Mouse (Mus musculus) heart, embryonic 14.5 days (tissue): Measurements from ENCODE around the gene Batf. TPM values are rescaled to one million over a fixed set of nuclear protein-coding genes. Genes with fewer than 3 reads are reported as not detected.

Experiments used
- ATAC-seq: fragments of 200-750 bp; cut with Nextera tagmentation; 2 replicates; pipeline ENCODE4 v1.8.0; 2017; ENCODE audit warnings: low read depth, moderate TSS enrichment; ENCODE audit not compliant: insufficient number of reproducible peaks, insufficient read depth, low FRiP score
- H3K27ac ChIP-seq, 2 experiments: fragments of 200-500 bp in 1 of 2; fragments of 300-500 bp in 1 of 2; sonication (generic) in 1 of 2; replicated peaks in 1 of 2; 2 replicates each; pipeline ENCODE4 v1.5.1; 2012 to 2014; ENCODE audit warnings: low read depth in 2 of 2, low read length in 2 of 2, control low read depth in 1 of 2, mild to moderate bottlenecking in 1 of 2, mixed read lengths in 1 of 2; ENCODE audit not compliant: control insufficient read depth in 1 of 2, insufficient read depth in 1 of 2
- H3K27me3 ChIP-seq: fragments of 300-500 bp; sonication (generic); 2 replicates; pipeline ENCODE4 v1.6.1; 2014; ENCODE audit warnings: mild to moderate bottlenecking, low read length, control low read depth; ENCODE audit not compliant: control insufficient read depth, insufficient read depth
- H3K36me3 ChIP-seq: fragments of 300-500 bp; sonication (generic); 2 replicates; pipeline ENCODE4 v1.6.1; 2014; ENCODE audit warnings: mild to moderate bottlenecking, control low read depth, low read length, mixed read lengths; ENCODE audit not compliant: control insufficient read depth, insufficient read depth
- H3K4me1 ChIP-seq, 2 experiments: fragments of 200-500 bp in 1 of 2; fragments of 300-500 bp in 1 of 2; sonication (generic) in 1 of 2; 2 replicates each; pipeline ENCODE4 v1.6.1; 2012 to 2014; ENCODE audit warnings: low read length in 2 of 2, control low read depth in 1 of 2, mixed read lengths in 1 of 2; ENCODE audit not compliant: control insufficient read depth in 2 of 2, insufficient read depth in 2 of 2
- H3K4me2 ChIP-seq: fragments of 300-500 bp; sonication (generic); 2 replicates; pipeline ENCODE4 v1.6.1; 2014; ENCODE audit warnings: mild to moderate bottlenecking, low read length
- H3K4me3 ChIP-seq, 2 experiments: fragments of 200-500 bp in 1 of 2; fragments of 300-500 bp in 1 of 2; sonication (generic) in 1 of 2; 2 replicates each; pipeline ENCODE4 v1.5.1; 2012 to 2014; ENCODE audit warnings: low read length in 2 of 2, mild to moderate bottlenecking in 2 of 2, control low read depth in 1 of 2, low read depth in 1 of 2, moderate library complexity in 1 of 2; ENCODE audit not compliant: control insufficient read depth in 1 of 2, insufficient read depth in 1 of 2
- H3K9ac ChIP-seq: fragments of 300-500 bp; sonication (generic); 2 replicates; pipeline ENCODE4 v1.6.1; 2014; ENCODE audit warnings: mild to moderate bottlenecking, low read length
- H3K9me3 ChIP-seq: fragments of 300-500 bp; sonication (generic); 2 replicates; pipeline ENCODE4 v1.6.1; 2016; ENCODE audit warnings: low read length, control low read depth; ENCODE audit not compliant: control insufficient read depth
- WGBS: fragments of 180-500 bp; shearing (Covaris S2); extraction: QIAGEN DNeasy Blood & Tissue Kit; methylation state at CpG from one replicate; pipeline ENCODE4 v1.1.7; 2014; 5-methylcytosine and 5-hydroxymethylcytosine counted together
- polyA plus RNA-seq: library from polyadenylated mRNA; unstranded; fragments of >200 nt; fragmentation: Nextera tagmentation; extraction: Ambion mirVana; gene quantifications from 2 replicates; pipeline ENCODE4 v1.2.1, GENCODE M21; 2014

Gene Batf
- polyA plus RNA-seq, 1 experiment from 2014 or later = 4.5 TPM

- Histone ChIP-seq H3K9ac (no peak overlapping the region), H3K27me3 (no peaks in the 10 kb centered on the region), H3K27ac (no peak overlapping the region), H3K36me3 (no peaks in the 10 kb centered on the region), H3K4me1 (peaks cover 0 to 6% of the 10 kb centered on the region in 2 experiments; a peak in 3 of 4 replicates), H3K4me3 (no peak overlapping the region), H3K4me2 (no peak overlapping the region), H3K9me3 (no peaks in the 10 kb centered on the region)
- no peak for ATAC-seq
- WGBS = 87% methylated on average over 7 of the region's 7 CpGs
Observed at GRCm38 (mm10) chr12:85667071-85667470, 19.4 kb upstream of the Batf start.

GRCm38 (mm10) chr12:85668696-85669095 is 17.8 kb upstream of the Batf start:
- H3K27me3 ChIP-seq = no peaks in the 10 kb centered on the region
- peaks cover 0 to 6% of the 10 kb centered on the region in 2 experiments; a peak in 3 of 4 replicates for H3K4me1 ChIP-seq
- H3K9ac ChIP-seq = no peak overlapping the region
- 42% methylated on average over 3 of the region's 3 CpGs for WGBS
- no peak overlapping the region for H3K27ac ChIP-seq
- no peaks in the 10 kb centered on the region for H3K9me3 ChIP-seq
- H3K36me3 ChIP-seq = no peaks in the 10 kb centered on the region
- no peak overlapping the region for H3K4me2 ChIP-seq
- ATAC-seq = no peak
- no peak overlapping the region for H3K4me3 ChIP-seq

DNA sequence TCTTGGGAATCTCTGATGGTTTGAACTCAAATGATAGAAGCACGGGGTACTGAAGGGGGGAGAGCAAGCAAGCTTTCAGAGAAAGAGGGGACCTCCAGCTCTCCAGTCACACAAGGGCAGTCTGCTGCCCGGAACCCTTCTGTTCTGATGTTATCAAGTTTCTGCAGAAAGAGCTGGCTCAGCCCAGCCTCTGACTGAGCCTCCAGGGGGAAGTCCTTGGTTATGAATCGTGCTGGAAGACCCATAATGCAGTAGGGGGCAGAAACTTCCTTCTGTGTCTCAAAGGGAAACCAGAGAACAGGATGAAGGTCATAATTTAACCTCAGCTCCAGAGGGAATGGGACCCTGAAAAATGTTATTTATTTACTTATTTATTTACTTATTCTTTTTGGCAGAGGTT is 16.4 kb upstream of the Batf start:
- Histone ChIP-seq H3K36me3 (no peaks in the 10 kb centered on the region), H3K27me3 (no peaks in the 10 kb centered on the region), H3K27ac (no peak overlapping the region), H3K9ac (no peak overlapping the region), H3K4me1 (peaks cover 0 to 6% of the 10 kb centered on the region in 2 experiments; a peak in 3 of 4 replicates), H3K4me3 (no peak overlapping the region), H3K4me2 (no peak overlapping the region), H3K9me3 (no peaks in the 10 kb centered on the region)
- WGBS = 53% methylated on average over 3 of the region's 3 CpGs
- ATAC-seq = no peak

GRCm38 (mm10) chr12:85673914-85674313 is 12.6 kb upstream of the Batf start:
- Histone ChIP-seq H3K4me1 (peaks cover 0 to under 1% of the 10 kb centered on the region in 2 experiments; a peak in 2 of 4 replicates), H3K4me2 (no peak overlapping the region), H3K4me3 (no peak overlapping the region), H3K27me3 (no peaks in the 10 kb centered on the region), H3K36me3 (no peaks in the 10 kb centered on the region), H3K9ac (no peak overlapping the region), H3K27ac (no peak overlapping the region), H3K9me3 (peaks cover 5% of the 10 kb centered on the region; the same call in 1 of the 2 replicates)
- no peak for ATAC-seq
- WGBS = 85% methylated on average over 8 of the region's 8 CpGs

DNA sequence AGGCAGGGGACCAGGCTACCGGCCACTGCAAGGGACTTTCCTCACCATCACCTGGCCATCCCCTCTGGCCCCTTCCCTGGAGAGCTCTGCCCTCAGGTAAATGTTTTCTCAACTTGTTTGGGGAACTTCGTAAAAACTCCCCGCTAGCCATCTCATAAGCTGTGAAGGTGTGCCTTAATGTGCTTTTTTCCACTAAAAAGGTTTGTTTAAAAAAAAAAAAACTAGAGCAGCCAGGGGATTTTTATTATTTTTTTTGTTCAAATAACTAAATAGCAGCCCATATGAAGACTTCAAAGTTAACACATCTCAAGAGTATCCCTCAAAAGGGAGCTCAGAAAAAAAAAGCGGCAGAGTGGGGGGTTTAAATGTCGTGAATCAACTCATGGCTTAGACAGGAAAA is 7.4 kb upstream of the Batf start:
- Histone ChIP-seq H3K9ac (no peak overlapping the region), H3K36me3 (no peaks in the 10 kb centered on the region), H3K4me1 (peaks cover 2% of the 10 kb centered on the region in 2 experiments), H3K4me2 (no peak overlapping the region), H3K9me3 (peaks cover 9% of the 10 kb centered on the region; the same call in 1 of the 2 replicates), H3K27me3 (no peaks in the 10 kb centered on the region), H3K4me3 (no peak overlapping the region), H3K27ac (no peak overlapping the region)
- 79% methylated on average over 5 of the region's 5 CpGs for WGBS
- ATAC-seq = no peak

GRCm38 (mm10) chr12:85679808-85680207 is 6.7 kb upstream of the Batf start:
- H3K9ac ChIP-seq = no peak overlapping the region
- H3K27me3 ChIP-seq = no peaks in the 10 kb centered on the region
- H3K9me3 ChIP-seq = peaks cover 9% of the 10 kb centered on the region; the same call in 1 of the 2 replicates
- no peak overlapping the region for H3K27ac ChIP-seq
- peaks cover 7 to 9% of the 10 kb centered on the region in 2 experiments for H3K4me1 ChIP-seq
- no peak overlapping the region for H3K4me3 ChIP-seq
- no peaks in the 10 kb centered on the region for H3K36me3 ChIP-seq
- 71% methylated on average over 2 of the region's 2 CpGs for WGBS
- H3K4me2 ChIP-seq = no peak overlapping the region
- ATAC-seq = no peak

DNA sequence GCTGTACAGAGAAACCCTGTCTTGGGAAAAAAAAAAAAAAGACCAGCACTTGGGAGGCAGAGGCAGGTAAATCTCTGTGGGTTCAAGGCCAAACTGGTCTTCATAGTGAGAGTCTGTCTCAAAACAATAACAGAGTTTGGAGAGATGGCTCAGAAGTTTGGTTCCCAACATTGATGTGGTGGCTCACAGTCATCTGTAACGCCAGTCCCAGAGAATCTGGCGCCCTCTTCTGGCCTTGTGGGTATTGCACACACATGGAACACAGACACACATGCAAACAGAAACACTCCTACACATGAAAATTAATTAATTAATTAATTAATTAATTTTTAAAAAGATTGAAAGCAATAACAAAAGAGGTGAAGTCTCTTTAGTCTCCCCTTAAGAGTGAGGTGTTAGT is 4.1 kb upstream of the Batf start:
- peaks cover 15 to 25% of the 10 kb centered on the region in 2 experiments for H3K4me1 ChIP-seq
- no peak overlapping the region for H3K4me2 ChIP-seq
- H3K9ac ChIP-seq = no peak overlapping the region
- ATAC-seq = no peak
- no peak overlapping the region for H3K4me3 ChIP-seq
- H3K27me3 ChIP-seq = no peaks in the 10 kb centered on the region
- H3K9me3 ChIP-seq = peaks cover 9% of the 10 kb centered on the region; the same call in 1 of the 2 replicates
- no peak overlapping the region for H3K27ac ChIP-seq
- 48% methylated on average over 2 of the region's 2 CpGs for WGBS
- no peaks in the 10 kb centered on the region for H3K36me3 ChIP-seq
